In genomic region chr5:143990086-143990485, GRCm38 (mm10) we compare ENCODE assay signal across 27 mouse cellular contexts. TPM values are rescaled to one million over a fixed set of nuclear protein-coding genes. Genes with fewer than 3 reads are reported as not detected.
DNase-seq lines count a peak whose midpoint lies in the region; ATAC-seq and TF ChIP-seq lines count a peak whose summit lies in the region.
"Had no signal": no experiment of that assay in that cellular context is flagged by ENCODE, and none has a peak within 500 bp of the region (broad histone marks: within the 10 kb centered on the region; RNA-seq: fewer than 3 reads in every experiment).

No protein-coding gene starts in this region.

- H3K27ac ChIP-seq in liver, postnatal 0 days (ENCODE audit: low read depth): no peak overlapping the region
- H3K27ac ChIP-seq in liver, embryonic 11.5 days (ENCODE audit: low read depth, low read length): no peak overlapping the region
- no peak overlapping the region for H3K27ac ChIP-seq in forebrain, embryonic 10.5 days
- H3K27ac ChIP-seq: embryonic facial prominence, embryonic 10.5 days; kidney, postnatal 0 days; left cerebral cortex, adult 2 months; midbrain, embryonic 10.5 days; stomach, embryonic 15.5 days had no signal

- no peak for TF ChIP-seq CTCF in liver, postnatal 0 days (IDR thresholded peaks at IDR 0.05; ENCODE audit: low read depth)

- no peak overlapping the region for H3K4me3 ChIP-seq in liver, postnatal 0 days (ENCODE audit: low read depth, low read length)
- H3K4me3 ChIP-seq in liver, embryonic 11.5 days (ENCODE audit: low read depth, low read length): no peak overlapping the region
- H3K4me3 ChIP-seq in forebrain, embryonic 10.5 days: no peak overlapping the region
- H3K4me3 ChIP-seq: embryonic facial prominence, embryonic 10.5 days; hindbrain, embryonic 13.5 days; left cerebral cortex, adult 2 months; midbrain, embryonic 10.5 days; stomach, embryonic 15.5 days had no signal

- H3K4me2 ChIP-seq in liver, postnatal 0 days (ENCODE audit: low read depth, low read length): no peak overlapping the region
- H3K4me2 ChIP-seq in liver, embryonic 11.5 days: no peak overlapping the region
- H3K4me2 ChIP-seq: hindbrain, embryonic 13.5 days; lung, embryonic 14.5 days; stomach, embryonic 15.5 days had no signal

- DNase-seq in liver, postnatal 0 days: no peak
- no peak for DNase-seq in liver, embryonic 11.5 days (ENCODE audit: low spot score)
- DNase-seq in MEL-GATA-1-ER (ENCODE audit: extremely low read depth, low read depth): peak; percentile 75
- peak; percentile 54 for DNase-seq in splenic B cell, adult 2 months (ENCODE audit: low read depth, low spot score)
- no peak for DNase-seq in forebrain, embryonic 10.5 days (ENCODE audit: extremely low spot score, low spot score)
- DNase-seq: adrenal gland, postnatal 36 days; cerebellum, adult 11 months; cerebellum, adult 9-11 months; forebrain, postnatal 0 days; gastrocnemius, postnatal 36 days; heart, postnatal 14 days; kidney, adult 2 months; lung, embryonic 14.5 days; lung, postnatal 36 days; right cerebral cortex, postnatal 4 days had no signal

- peaks cover 4% of the 10 kb centered on the region; the same call in 1 of the 2 replicates for H3K4me1 ChIP-seq in liver, postnatal 0 days (ENCODE audit: insufficient read depth)
- no peaks in the 10 kb centered on the region for H3K4me1 ChIP-seq in liver, embryonic 11.5 days (replicated peaks; ENCODE audit: control insufficient read depth, insufficient read depth, low read length)
- no peaks in the 10 kb centered on the region for H3K4me1 ChIP-seq in forebrain, embryonic 10.5 days
- H3K4me1 ChIP-seq: embryonic facial prominence, embryonic 10.5 days; hindbrain, embryonic 13.5 days; midbrain, embryonic 10.5 days; stomach, embryonic 15.5 days had no signal

- TF ChIP-seq EP300 in liver, postnatal 0 days (IDR thresholded peaks at IDR 0.05; ENCODE audit: low read depth): no peak

- peaks cover 69% of the 10 kb centered on the region for H3K36me3 ChIP-seq in liver, postnatal 0 days (replicated peaks; ENCODE audit: insufficient read depth, low read length)
- H3K36me3 ChIP-seq in liver, embryonic 11.5 days (ENCODE audit: control insufficient read depth, insufficient read depth, low read length): peaks cover 50% of the 10 kb centered on the region; the same call in 1 of the 2 replicates
- peaks cover 29% of the 10 kb centered on the region for H3K36me3 ChIP-seq in splenic B cell, adult 2 months (ENCODE audit: control insufficient read depth, insufficient read depth, low read length, poor library complexity, severe bottlenecking)
- peaks cover 100% of the 10 kb centered on the region for H3K36me3 ChIP-seq in forebrain, embryonic 10.5 days (replicated peaks)

- no peaks in the 10 kb centered on the region for H3K9me3 ChIP-seq in liver, postnatal 0 days (ENCODE audit: low read length)
- H3K9me3 ChIP-seq in liver, embryonic 11.5 days (ENCODE audit: control insufficient read depth, low read length): no peaks in the 10 kb centered on the region
- H3K9me3 ChIP-seq in forebrain, embryonic 10.5 days: no peaks in the 10 kb centered on the region
- H3K9me3 ChIP-seq: embryonic facial prominence, embryonic 10.5 days; hindbrain, embryonic 13.5 days; midbrain, embryonic 10.5 days; stomach, embryonic 15.5 days had no signal

- H3K27me3 ChIP-seq in liver, postnatal 0 days (ENCODE audit: insufficient read depth, low read length): no peaks in the 10 kb centered on the region
- no peaks in the 10 kb centered on the region for H3K27me3 ChIP-seq in liver, embryonic 11.5 days (replicated peaks; ENCODE audit: control insufficient read depth, insufficient read depth, low read length)
- no peaks in the 10 kb centered on the region for H3K27me3 ChIP-seq in splenic B cell, adult 2 months (ENCODE audit: control insufficient read depth, insufficient read depth, low read length, poor library complexity, severe bottlenecking)
- H3K27me3 ChIP-seq in forebrain, embryonic 10.5 days (ENCODE audit: poor library complexity, severe bottlenecking): no peaks in the 10 kb centered on the region
- H3K27me3 ChIP-seq: hindbrain, embryonic 13.5 days; stomach, embryonic 15.5 days had no signal

- WGBS in liver, postnatal 0 days (ENCODE audit: insufficient replicate concordance): 46% methylated on average over 11 of the region's 11 CpGs
- WGBS in liver, embryonic 11.5 days: 76% methylated on average over 11 of the region's 11 CpGs
- 93% methylated on average over 11 of the region's 11 CpGs for WGBS in forebrain, embryonic 10.5 days

- ATAC-seq in liver, postnatal 0 days: peak; percentile 45; the same call in 1 of the 2 replicates
- no peak for ATAC-seq in liver, embryonic 11.5 days (replicated peaks; ENCODE audit: low FRiP score)
- ATAC-seq in granulocyte monocyte progenitor cell, adult 5-6 weeks (replicated peaks; ENCODE audit: poor library complexity, severe bottlenecking): peak; percentile 97
- no peak for ATAC-seq in erythroblast, adult 5-6 weeks (replicated peaks; ENCODE audit: low FRiP score, poor library complexity, severe bottlenecking)
- ATAC-seq: forebrain, postnatal 0 days; inflammation-experienced regulatory T-cells, adult 6 months had no signal

- H3K9ac ChIP-seq in liver, postnatal 0 days (replicated peaks): no peak overlapping the region
- no peak overlapping the region for H3K9ac ChIP-seq in liver, embryonic 11.5 days (ENCODE audit: low read depth, low read length)
- H3K9ac ChIP-seq: forebrain, postnatal 0 days; hindbrain, embryonic 13.5 days; lung, embryonic 14.5 days; stomach, embryonic 15.5 days had no signal

RNA-seq across cellular contexts. Expression of gene Ccz1, which starts 24.6 kb away (rescaled TPM):
- polyA plus RNA-seq in liver, postnatal 0 days (2015; fragmentation: Nextera tagmentation; extraction: Ambion mirVana): 30.5 and 31.5 TPM in 2 replicates
- polyA plus RNA-seq in liver, embryonic 11.5 days (2014; fragmentation: Nextera tagmentation; extraction: Ambion mirVana): 93.1 and 97.2 TPM in 2 replicates
- total RNA-seq in granulocyte monocyte progenitor cell, adult 5-6 weeks (2014; fragmentation: Nextera tagmentation): 99.9 and 103 TPM in 2 replicates
- 121 and 139 TPM in 2 replicates for total RNA-seq in granulocyte monocyte progenitor cell, adult 5-6 weeks (2017)
- 104 and 107 TPM in 2 replicates for polyA plus RNA-seq in forebrain, embryonic 10.5 days (2016; fragmentation: Nextera tagmentation; extraction: Ambion mirVana)
- total RNA-seq in erythroblast, adult 5-6 weeks (2015; ENCODE audit: low replicate concordance): 24.9 and 37.7 TPM in 2 replicates
- total RNA-seq in erythroblast, adult 5-6 weeks (2017; ENCODE audit: low replicate concordance): 25.3 and 38.5 TPM in 2 replicates

RNA-seq across cellular contexts. Expression of gene Ocm, which starts 36.4 kb away (rescaled TPM):
- not detected in 2 replicates for polyA plus RNA-seq in liver, postnatal 0 days (2015; fragmentation: Nextera tagmentation; extraction: Ambion mirVana)
- polyA plus RNA-seq in liver, embryonic 11.5 days (2014; fragmentation: Nextera tagmentation; extraction: Ambion mirVana): not detected in 2 replicates
- not detected in 2 replicates for total RNA-seq in granulocyte monocyte progenitor cell, adult 5-6 weeks (2014; fragmentation: Nextera tagmentation)
- total RNA-seq in granulocyte monocyte progenitor cell, adult 5-6 weeks (2017): not detected in 2 replicates
- not detected in 2 replicates for polyA plus RNA-seq in forebrain, embryonic 10.5 days (2016; fragmentation: Nextera tagmentation; extraction: Ambion mirVana)
- total RNA-seq in erythroblast, adult 5-6 weeks (2015; ENCODE audit: low replicate concordance): not detected in 2 replicates
- total RNA-seq in erythroblast, adult 5-6 weeks (2017; ENCODE audit: low replicate concordance): not detected in 2 replicates
- total RNA-seq: adrenal gland, adult 18-20 months; adrenal gland, postnatal 36 days; forebrain, postnatal 0 days; gastrocnemius, postnatal 36 days; heart, postnatal 14 days had no signal
- polyA plus RNA-seq: embryonic facial prominence, embryonic 10.5 days; forebrain, embryonic 11.5 days; forebrain, postnatal 0 days; hindbrain, embryonic 13.5 days; inflammation-experienced regulatory T-cells, adult 6 months; kidney, adult 2 months; limb, embryonic 14.5 days; lung, embryonic 14.5 days; midbrain, embryonic 10.5 days; stomach, embryonic 15.5 days had no signal

RNA-seq across cellular contexts. Expression of gene Rsph10b, which starts 57.3 kb away (rescaled TPM):
- 0.19 and 0.23 TPM in 2 replicates for polyA plus RNA-seq in liver, postnatal 0 days (2015; fragmentation: Nextera tagmentation; extraction: Ambion mirVana)
- 0.34 TPM in 2 replicates for polyA plus RNA-seq in liver, embryonic 11.5 days (2014; fragmentation: Nextera tagmentation; extraction: Ambion mirVana)
- 0.92 TPM in 1 of 2 replicates, not detected in the other for total RNA-seq in granulocyte monocyte progenitor cell, adult 5-6 weeks (2014; fragmentation: Nextera tagmentation)
- total RNA-seq in granulocyte monocyte progenitor cell, adult 5-6 weeks (2017): not detected in 2 replicates
- 0.43 and 0.64 TPM in 2 replicates for polyA plus RNA-seq in forebrain, embryonic 10.5 days (2016; fragmentation: Nextera tagmentation; extraction: Ambion mirVana)
- 4.4 TPM in 1 of 2 replicates, not detected in the other for total RNA-seq in erythroblast, adult 5-6 weeks (2015; ENCODE audit: low replicate concordance)
- 3.8 and 7.0 TPM in 2 replicates for total RNA-seq in erythroblast, adult 5-6 weeks (2017; ENCODE audit: low replicate concordance)

Comparison
In these comparisons a context has a peak if more than half of its experiments do, and no peak if none do; other contexts are left out.
1. ATAC-seq: peak in liver, postnatal 0 days (single experiment) and granulocyte monocyte progenitor cell, adult 5-6 weeks (single experiment); none in liver, embryonic 11.5 days (single experiment) and erythroblast, adult 5-6 weeks (single experiment).
2. DNase-seq: peak in MEL-GATA-1-ER (single experiment) and splenic B cell, adult 2 months (single experiment); none in liver, postnatal 0 days (single experiment), liver, embryonic 11.5 days (single experiment) and forebrain, embryonic 10.5 days (single experiment).